Mouse (Mus musculus): ENCODE results near the gene Atp2b2.

- TF ChIP-seq USF1 (IDR thresholded peaks at IDR 0.05; ENCODE audit: low read depth, low read length) (no peak), GABPA (IDR thresholded peaks at IDR 0.05; ENCODE audit: low read depth, low read length) (no peak)
Observed at GRCm38 (mm10) chr6:113761644-113762043, 280.8 kb downstream of the Atp2b2 start.

All from MEL (cell line).